Mouse (Mus musculus): ENCODE results near the gene Gdf10.
A peak's percentile ranks its signal among the peaks of the same experiment; 100 is the strongest.

Gene Gdf10

GRCm38 (mm10) chr14:33939117-33939516, 15.7 kb downstream of the Gdf10 start:
- DNase-seq (ENCODE audit: low spot score in 2 of 2), result peak; percentile 33 to 52

GRCm38 (mm10) chr14:33940739-33941138, 17.4 kb downstream of the Gdf10 start, which contains the start of gene Gdf2:
Gene Gdf2, plus strand, starts transcription at chr14:33941039.
- no peak for DNase-seq (ENCODE audit: low spot score in 2 of 2)

GRCm38 (mm10) chr14:33942222-33942621, 18.8 kb downstream of the Gdf10 start:
- no peak for DNase-seq (ENCODE audit: low spot score in 2 of 2)

- no peak for DNase-seq (ENCODE audit: low spot score in 2 of 2)
These were observed 22.7 kb downstream of the Gdf10 start for GRCm38 (mm10) chr14:33946125-33946524.

- no peak for DNase-seq (ENCODE audit: low spot score in 2 of 2)
These were observed 29.0 kb downstream of the Gdf10 start for GRCm38 (mm10) chr14:33952233-33952981.

GRCm38 (mm10) chr14:33953761-33954160, 30.4 kb downstream of the Gdf10 start, which contains the start of gene Rbp3:
Gene Rbp3, plus strand, starts transcription at chr14:33954003.
- no peak for DNase-seq (ENCODE audit: low spot score in 2 of 2)

GRCm38 (mm10) chr14:33956055-33956454, 32.7 kb downstream of the Gdf10 start:
- no peak for DNase-seq (ENCODE audit: low spot score in 2 of 2)

- DNase-seq (ENCODE audit: low spot score in 2 of 2), result no peak
These were observed 34.8 kb downstream of the Gdf10 start for GRCm38 (mm10) chr14:33958186-33958585.

GRCm38 (mm10) chr14:33958841-33959240, 35.5 kb downstream of the Gdf10 start:
- no peak for DNase-seq (ENCODE audit: low spot score in 2 of 2)

GRCm38 (mm10) chr14:33959341-33959740, 36.0 kb downstream of the Gdf10 start:
- DNase-seq (ENCODE audit: low spot score in 2 of 2), result peak; percentile 26 to 50

- DNase-seq (ENCODE audit: low spot score in 2 of 2), result no peak
These were observed 42.3 kb downstream of the Gdf10 start for GRCm38 (mm10) chr14:33965675-33966074.

- no peak for DNase-seq (ENCODE audit: low spot score in 2 of 2)
These were observed 49.3 kb downstream of the Gdf10 start for GRCm38 (mm10) chr14:33972679-33973078.

- no peak for DNase-seq (ENCODE audit: low spot score in 2 of 2)
These were observed 51.4 kb downstream of the Gdf10 start for GRCm38 (mm10) chr14:33974752-33975151.

- no peak for DNase-seq (ENCODE audit: low spot score in 2 of 2)
These were observed 54.4 kb downstream of the Gdf10 start for GRCm38 (mm10) chr14:33977748-33978147.

- DNase-seq (ENCODE audit: low spot score in 2 of 2), result no peak
These were observed 55.2 kb downstream of the Gdf10 start, which contains the start of gene Zfp488 for GRCm38 (mm10) chr14:33978604-33979059. Gene Zfp488, minus strand, starts transcription at chr14:33978764.
